Mouse (Mus musculus) thymus, adult 2 months (tissue): ENCODE data around the gene Rpl7a.

Source experiments
- CTCF ChIP-seq: fragments of 200-500 bp; IDR thresholded peaks from 2 replicates; pipeline ENCODE4 v1.5.1; 2012; ENCODE audit warnings: mild to moderate bottlenecking, control low read depth, low read length, moderate library complexity, borderline replicate concordance; ENCODE audit not compliant: control insufficient read depth, poor library complexity, insufficient read depth; ENCODE audit errors: extremely low read depth
- POLR2A ChIP-seq: fragments of 200-500 bp; IDR thresholded peaks from 2 replicates; pipeline ENCODE4 v1.6.1; 2012; ENCODE audit warnings: mild to moderate bottlenecking, low read length, control low read depth, moderate library complexity; ENCODE audit not compliant: control insufficient read depth, poor library complexity, insufficient read depth; ENCODE audit errors: extremely low read depth

DNA sequence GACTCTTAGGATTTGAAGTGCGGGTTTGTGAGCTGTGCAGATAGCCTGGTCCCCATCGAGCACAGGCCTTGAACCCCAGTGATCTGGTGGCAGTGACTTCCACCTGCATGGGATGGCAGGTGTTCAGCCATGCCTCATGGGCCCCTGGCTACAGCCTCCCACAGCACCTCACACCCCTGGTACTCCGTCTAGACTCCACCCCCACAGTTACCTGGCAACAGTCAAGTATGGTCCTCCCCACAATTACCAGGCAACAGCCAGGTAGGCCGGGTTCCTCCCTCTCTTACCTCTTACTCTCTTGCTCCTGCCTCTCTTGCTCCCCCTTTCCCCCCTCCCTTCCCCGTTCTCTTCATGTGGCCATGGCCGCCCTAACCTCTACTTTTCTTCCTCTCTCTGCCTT lies 39.9 kb upstream of the Rpl7a start:
- TF ChIP-seq CTCF (no peak), POLR2A (no peak)
